Mouse (Mus musculus): ENCODE results near the gene BC030867. TPM values are rescaled to one million over a fixed set of nuclear protein-coding genes. Genes with fewer than 3 reads are reported as not detected.

Gene BC030867
- polyA plus RNA-seq, 1 experiment from 2014 or later: 2.5 TPM

DNA sequence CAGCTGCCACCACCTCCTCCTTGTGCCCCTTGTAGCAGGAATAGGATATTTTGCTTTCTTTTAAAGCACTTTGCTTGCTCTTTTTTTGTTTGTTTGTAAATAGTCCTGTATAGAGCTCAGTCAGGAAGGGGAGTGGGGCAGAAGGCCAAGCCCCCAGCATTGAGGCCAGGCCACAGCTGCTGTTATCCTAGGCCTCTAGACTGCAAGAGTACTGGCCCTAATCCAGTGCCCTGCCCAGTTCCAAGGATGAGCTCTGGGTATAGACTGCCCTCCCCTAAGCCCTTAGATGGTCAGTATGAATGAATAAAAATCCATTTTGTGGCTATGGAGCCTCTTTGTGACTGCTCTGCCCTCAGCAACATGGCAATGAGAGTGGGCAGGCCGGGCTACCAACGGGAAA is 40.2 kb downstream of the BC030867 start:
- no peak overlapping the region for H3K9ac ChIP-seq
- WGBS: 83% methylated on average over 2 of the region's 2 CpGs
- ATAC-seq (replicated peaks): no peak
- no peak overlapping the region for H3K4me2 ChIP-seq
- H3K27me3 ChIP-seq (replicated peaks): no peaks in the 10 kb centered on the region
- peaks cover 20% of the 10 kb centered on the region for H3K4me1 ChIP-seq
- peaks cover 31% of the 10 kb centered on the region for H3K36me3 ChIP-seq (replicated peaks)
- no peak overlapping the region for H3K4me3 ChIP-seq
- H3K9me3 ChIP-seq: no peaks in the 10 kb centered on the region
- H3K27ac ChIP-seq: no peak overlapping the region

DNA sequence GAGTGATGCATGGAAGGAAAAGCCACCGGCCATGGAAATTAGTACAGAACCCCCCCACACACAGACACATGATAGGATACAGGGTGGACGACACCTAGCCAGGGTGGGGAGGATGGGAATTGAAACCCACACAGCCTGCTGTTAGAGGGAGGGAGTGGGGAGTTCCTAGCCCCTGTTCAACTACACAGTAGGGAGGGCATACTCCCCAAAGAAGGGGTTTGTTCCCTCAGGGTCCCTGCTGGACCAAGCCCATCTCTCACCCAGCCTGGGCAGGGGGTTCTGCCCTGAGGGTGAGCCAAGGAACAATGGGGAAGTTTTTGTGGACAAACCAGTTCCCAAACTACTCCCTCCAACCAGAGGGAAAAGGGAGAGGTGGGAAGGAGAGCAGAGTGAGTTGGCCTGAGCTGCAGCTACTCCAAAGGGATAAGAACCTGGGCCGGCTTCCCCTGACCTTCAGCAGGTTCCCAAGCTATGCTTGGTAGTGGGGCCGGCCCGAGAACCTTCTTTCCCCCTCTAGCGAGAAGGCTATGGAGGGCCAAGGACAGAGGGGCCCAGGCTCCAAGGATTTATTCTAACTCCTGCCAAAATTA is 40.9 kb downstream of the BC030867 start:
- peaks cover 27% of the 10 kb centered on the region for H3K4me1 ChIP-seq
- H3K4me3 ChIP-seq: no peak overlapping the region
- no peak for ATAC-seq (replicated peaks)
- no peaks in the 10 kb centered on the region for H3K27me3 ChIP-seq (replicated peaks)
- 68% methylated on average over 6 of the region's 6 CpGs for WGBS
- peaks cover 31% of the 10 kb centered on the region for H3K36me3 ChIP-seq (replicated peaks)
- H3K9me3 ChIP-seq: no peaks in the 10 kb centered on the region
- H3K27ac ChIP-seq: no peak overlapping the region
- H3K9ac ChIP-seq: no peak overlapping the region
- H3K4me2 ChIP-seq: no peak overlapping the region

DNA sequence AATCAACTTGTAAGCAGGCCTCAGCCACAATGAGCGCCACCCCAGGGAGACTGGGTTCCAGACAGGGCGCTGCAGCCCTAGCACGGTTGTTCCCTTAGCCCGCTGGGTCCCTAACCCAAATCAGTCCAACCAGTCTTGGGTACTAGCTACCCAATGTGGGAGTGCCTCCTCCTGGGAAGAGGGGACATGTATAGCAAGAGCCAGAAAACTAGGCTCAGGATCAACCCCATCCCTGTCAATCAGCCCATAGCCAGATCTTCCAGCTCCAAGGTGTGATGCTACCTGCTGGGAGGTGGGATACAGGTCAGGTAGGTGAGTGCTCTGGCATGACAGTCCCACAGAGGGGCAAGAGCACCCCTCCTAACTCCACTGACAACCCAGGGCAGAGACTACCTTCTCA is 41.5 kb downstream of the BC030867 start:
- peaks cover 33% of the 10 kb centered on the region for H3K4me1 ChIP-seq
- no peak for ATAC-seq (replicated peaks)
- no peak overlapping the region for H3K27ac ChIP-seq
- WGBS: 82% methylated on average over 4 of the region's 4 CpGs
- no peak overlapping the region for H3K4me3 ChIP-seq
- no peaks in the 10 kb centered on the region for H3K9me3 ChIP-seq
- H3K4me2 ChIP-seq: no peak overlapping the region
- no peaks in the 10 kb centered on the region for H3K27me3 ChIP-seq (replicated peaks)
- peaks cover 31% of the 10 kb centered on the region for H3K36me3 ChIP-seq (replicated peaks)
- no peak overlapping the region for H3K9ac ChIP-seq

DNA sequence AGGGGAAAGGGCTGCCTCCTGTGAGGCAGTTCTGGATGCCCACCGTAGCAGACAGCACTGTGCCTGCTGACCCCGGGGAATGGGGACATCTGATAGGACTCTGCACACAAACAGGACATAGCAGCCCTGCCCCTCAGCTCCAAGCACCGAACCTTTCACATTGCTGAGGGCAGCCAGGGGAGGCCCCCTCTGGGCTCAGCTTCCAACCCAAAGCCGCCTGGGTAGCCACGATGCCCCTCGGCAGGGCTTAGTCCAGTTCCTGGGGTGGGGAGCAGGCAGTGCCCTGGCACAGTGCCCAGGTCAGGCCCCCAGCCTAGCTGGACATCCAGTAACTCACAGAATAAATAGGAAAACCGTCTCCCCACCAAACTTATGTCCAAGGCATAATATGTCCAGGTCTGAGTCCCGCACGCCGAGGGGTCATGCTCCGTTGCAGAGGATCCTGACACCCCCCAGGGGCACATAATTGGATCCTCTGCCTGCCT is 42.4 kb downstream of the BC030867 start:
- H3K27ac ChIP-seq: no peak overlapping the region
- ATAC-seq (replicated peaks): no peak
- peaks cover 31% of the 10 kb centered on the region for H3K36me3 ChIP-seq (replicated peaks)
- no peaks in the 10 kb centered on the region for H3K27me3 ChIP-seq (replicated peaks)
- 84% methylated on average over 11 of the region's 11 CpGs for WGBS
- no peak overlapping the region for H3K4me3 ChIP-seq
- H3K4me1 ChIP-seq: peaks cover 31% of the 10 kb centered on the region
- H3K9ac ChIP-seq: no peak overlapping the region
- H3K4me2 ChIP-seq: no peak overlapping the region
- no peaks in the 10 kb centered on the region for H3K9me3 ChIP-seq

DNA sequence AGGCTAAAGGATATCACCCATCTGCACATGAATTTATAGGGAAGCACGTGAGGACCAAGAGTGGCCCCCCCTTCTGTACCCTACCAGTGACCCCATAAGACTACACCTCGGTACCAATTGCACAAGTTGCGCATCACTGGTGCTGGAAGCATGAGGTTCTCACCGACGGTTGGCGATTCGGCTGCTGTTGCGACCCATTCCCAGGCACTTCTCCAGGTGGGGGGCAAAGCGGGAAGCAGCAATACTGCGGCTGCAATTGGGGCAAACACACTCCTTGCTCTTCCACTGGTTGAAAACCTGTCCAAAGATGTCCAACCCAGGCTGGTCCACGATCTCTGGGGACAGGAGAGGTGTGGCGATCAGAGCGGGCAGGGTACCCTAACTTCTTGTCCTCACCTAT is 45.3 kb downstream of the BC030867 start:
- Histone ChIP-seq H3K4me2 (peak overlapping the region; percentile 94; the same call in 1 of the 2 replicates), H3K9ac (no peak overlapping the region), H3K4me3 (no peak overlapping the region), H3K27ac (no peak overlapping the region), H3K4me1 (peaks cover 30% of the 10 kb centered on the region), H3K36me3 (replicated peaks) (peaks cover 20% of the 10 kb centered on the region), H3K27me3 (replicated peaks) (no peaks in the 10 kb centered on the region), H3K9me3 (no peaks in the 10 kb centered on the region)
- ATAC-seq (replicated peaks): no peak
- WGBS: 97% methylated on average over 13 of the region's 13 CpGs

DNA sequence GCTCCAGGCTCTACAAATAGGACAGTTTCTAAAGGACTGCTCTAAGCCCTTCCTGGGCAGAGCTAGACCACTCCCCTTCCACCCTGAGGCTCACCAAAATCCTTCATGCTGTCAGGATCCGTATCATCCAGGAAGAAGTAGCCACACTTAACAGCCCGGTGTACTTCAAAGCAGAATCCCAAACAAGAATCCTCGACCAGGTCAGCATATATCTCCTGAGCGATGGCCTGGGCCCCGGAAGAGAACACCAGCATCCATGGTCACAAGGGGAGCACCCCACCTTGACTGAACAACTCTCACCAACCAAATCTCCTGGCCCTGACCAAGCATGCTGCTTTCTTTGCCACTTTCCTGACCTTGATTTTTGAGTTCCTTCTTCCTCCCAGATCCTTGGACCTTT is 45.7 kb downstream of the BC030867 start:
- Histone ChIP-seq H3K9me3 (no peaks in the 10 kb centered on the region), H3K4me3 (peak overlapping the region; percentile 87; the same call in 1 of the 2 replicates), H3K27me3 (replicated peaks) (no peaks in the 10 kb centered on the region), H3K4me1 (peaks cover 30% of the 10 kb centered on the region), H3K9ac (peak overlapping the region; percentile 92; the same call in 1 of the 2 replicates), H3K27ac (peak overlapping the region; percentile 92), H3K4me2 (peak overlapping the region; percentile 94), H3K36me3 (replicated peaks) (peaks cover 20% of the 10 kb centered on the region)
- WGBS: 80% methylated on average over 5 of the region's 5 CpGs
- no peak for ATAC-seq (replicated peaks)

DNA sequence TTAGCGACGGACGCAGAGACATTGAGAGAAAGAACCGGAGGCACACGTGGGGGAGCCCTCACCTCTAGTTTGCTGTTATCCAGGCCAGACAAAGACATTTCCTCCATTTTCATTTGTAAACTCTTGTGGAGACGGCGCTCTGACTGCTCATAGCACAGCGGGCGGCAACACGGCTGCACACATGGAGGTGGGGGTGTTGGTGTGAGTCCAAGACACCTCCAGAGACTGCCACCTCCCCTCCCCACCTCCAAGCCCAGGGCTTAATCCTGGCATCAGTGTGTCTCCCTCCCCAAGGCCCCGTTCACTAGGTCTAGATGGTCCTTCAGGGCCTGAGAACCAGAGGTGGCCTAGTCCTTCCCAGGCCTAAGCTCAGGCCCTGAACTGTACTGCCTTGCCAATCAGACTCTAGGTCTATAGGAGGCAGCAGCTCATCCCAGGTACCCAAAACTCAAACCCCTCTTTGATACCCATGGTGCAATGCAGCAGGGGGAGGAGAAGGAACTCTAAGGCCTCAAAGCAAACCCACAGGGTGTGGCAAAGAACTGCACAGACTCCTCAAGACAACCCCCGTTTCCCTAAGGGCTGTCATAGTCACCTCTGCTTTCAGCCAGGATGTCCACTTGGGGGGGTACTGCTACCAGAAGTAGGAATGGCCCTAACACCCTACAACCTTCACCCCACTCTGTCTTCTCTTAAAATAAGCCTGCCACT is 46.4 kb downstream of the BC030867 start:
- ATAC-seq (replicated peaks): 0 out of 2 replicates have a peak, but pooled peaks have one; percentile 1
- H3K27ac ChIP-seq: peak overlapping the region; percentile 92
- peak overlapping the region; percentile 92 for H3K9ac ChIP-seq
- peak overlapping the region; percentile 94 for H3K4me2 ChIP-seq
- peaks cover 20% of the 10 kb centered on the region for H3K36me3 ChIP-seq (replicated peaks)
- H3K9me3 ChIP-seq: no peaks in the 10 kb centered on the region
- peaks cover 30% of the 10 kb centered on the region for H3K4me1 ChIP-seq
- 58% methylated on average over 12 of the region's 12 CpGs for WGBS
- H3K4me3 ChIP-seq: peak overlapping the region; percentile 87
- no peaks in the 10 kb centered on the region for H3K27me3 ChIP-seq (replicated peaks)

DNA sequence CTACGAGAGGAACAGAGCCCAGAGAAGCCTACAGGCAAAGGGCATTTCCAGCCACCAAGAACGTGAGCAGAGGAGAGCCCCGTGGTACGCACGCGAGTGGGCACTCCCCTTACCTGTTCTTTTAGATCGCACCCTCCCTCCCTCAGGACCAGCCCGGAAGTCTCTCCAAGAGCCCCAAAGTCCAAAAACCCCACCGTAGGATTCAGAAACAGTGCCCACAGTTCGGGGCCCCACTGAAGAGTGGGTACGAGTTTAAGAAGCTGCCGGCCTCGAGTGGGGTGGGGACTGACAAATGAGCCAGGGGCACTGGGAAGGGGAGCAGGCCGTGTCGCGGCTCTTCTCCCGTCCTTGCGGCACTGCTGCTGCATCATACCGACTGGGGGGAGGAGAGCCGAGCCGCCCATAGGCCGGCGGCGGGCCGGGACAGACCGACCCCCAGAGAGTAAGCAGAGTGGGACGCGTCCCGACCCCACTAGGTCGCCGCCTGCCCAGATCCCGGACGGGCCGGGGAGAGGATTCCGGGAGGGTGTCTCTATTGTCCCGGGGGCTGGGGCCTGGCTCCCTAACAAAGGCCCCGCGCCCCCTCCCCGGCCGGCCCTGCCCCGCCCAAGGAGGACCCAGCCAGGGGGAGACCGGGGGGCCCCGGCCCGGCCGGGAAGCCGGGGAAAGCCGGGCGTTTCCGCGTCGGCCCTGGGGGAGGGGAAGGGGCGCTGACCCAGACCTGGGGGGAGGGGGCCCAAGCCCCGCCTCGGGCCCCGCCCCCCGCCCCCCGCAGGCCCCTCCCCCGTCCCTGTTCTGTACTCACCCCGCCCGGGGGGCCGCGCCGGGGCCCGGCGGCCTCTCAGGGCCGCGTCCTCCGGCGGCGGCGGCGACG is 47.2 kb downstream of the BC030867 start:
- Histone ChIP-seq H3K27ac (peak overlapping the region; percentile 92), H3K4me2 (peak overlapping the region; percentile 94), H3K4me3 (peak overlapping the region; percentile 87), H3K36me3 (replicated peaks) (peaks cover 12% of the 10 kb centered on the region), H3K9ac (peak overlapping the region; percentile 92), H3K27me3 (replicated peaks) (no peaks in the 10 kb centered on the region), H3K9me3 (no peaks in the 10 kb centered on the region), H3K4me1 (peaks cover 27% of the 10 kb centered on the region)
- ATAC-seq (replicated peaks): peak; percentile 28
- WGBS: under 1% methylated on average over 50 of the region's 73 CpGs

DNA sequence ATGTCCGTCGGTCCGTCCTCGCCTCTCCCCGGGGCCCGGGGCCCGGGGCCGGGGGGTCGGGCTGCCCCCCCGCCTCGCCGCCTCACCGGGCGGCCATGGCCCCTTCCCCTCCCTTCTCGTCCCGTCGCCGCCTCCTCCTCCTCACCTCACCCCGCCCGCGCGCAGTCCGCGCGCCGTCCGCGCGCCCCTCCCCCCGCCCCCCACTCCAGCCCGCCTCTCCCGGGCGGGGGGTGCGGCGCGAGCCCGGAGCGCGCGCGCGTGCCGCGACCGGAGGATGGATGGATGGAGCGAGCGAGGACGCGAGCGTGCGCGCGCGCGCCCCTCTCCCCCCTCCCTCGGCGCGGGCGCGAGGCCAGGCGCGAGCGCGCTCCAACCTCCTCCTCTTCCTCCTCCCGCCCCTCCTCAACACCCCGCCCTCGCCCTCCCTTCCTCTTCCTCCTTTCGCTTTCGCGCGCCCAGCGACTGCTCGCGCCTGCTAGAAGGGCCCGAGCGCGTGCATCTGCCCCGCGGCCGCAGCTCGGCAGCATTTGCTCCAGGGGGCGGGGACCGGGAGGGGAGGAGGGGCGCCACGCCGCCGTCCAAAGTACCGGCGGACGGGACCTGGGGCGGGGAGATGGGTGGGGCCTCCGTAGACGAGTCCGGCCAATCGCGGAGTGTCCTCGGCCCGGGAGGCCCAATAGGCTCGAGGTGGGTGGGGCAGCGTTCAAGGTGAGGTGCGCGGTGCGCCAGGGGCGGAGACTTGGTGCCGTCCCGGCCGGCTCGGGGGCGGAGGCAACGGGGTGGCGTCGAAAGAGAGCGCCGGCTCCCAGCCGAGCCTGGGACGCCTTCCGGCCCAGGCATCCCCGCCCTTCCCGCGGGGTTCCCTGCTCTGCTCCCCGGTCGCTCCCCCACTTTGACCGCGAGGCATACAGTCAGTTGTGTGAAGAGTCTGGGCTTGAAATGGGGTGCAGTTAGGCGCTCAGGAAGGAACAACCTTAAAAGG is 48.1 kb downstream of the BC030867 start, which contains the start of gene Atxn7l3:
Atxn7l3 (minus strand) TSS at position 141 of the 982 bp plus-strand sequence.
- WGBS: under 1% methylated on average over 85 of the region's 125 CpGs
- Histone ChIP-seq H3K36me3 (replicated peaks) (peaks cover 9% of the 10 kb centered on the region; the same call in 1 of the 2 replicates), H3K27ac (peak within 1 kb of the TSS; percentile 92), H3K4me2 (peak within 1 kb of the TSS; percentile 94), H3K9me3 (no peaks in the 10 kb centered on the region), H3K27me3 (replicated peaks) (no peaks in the 10 kb centered on the region), H3K4me1 (peaks cover 25% of the 10 kb centered on the region), H3K4me3 (peak within 1 kb of the TSS; percentile 87), H3K9ac (peak within 1 kb of the TSS; percentile 92)
- peak; percentile 94 for ATAC-seq (replicated peaks)

DNA sequence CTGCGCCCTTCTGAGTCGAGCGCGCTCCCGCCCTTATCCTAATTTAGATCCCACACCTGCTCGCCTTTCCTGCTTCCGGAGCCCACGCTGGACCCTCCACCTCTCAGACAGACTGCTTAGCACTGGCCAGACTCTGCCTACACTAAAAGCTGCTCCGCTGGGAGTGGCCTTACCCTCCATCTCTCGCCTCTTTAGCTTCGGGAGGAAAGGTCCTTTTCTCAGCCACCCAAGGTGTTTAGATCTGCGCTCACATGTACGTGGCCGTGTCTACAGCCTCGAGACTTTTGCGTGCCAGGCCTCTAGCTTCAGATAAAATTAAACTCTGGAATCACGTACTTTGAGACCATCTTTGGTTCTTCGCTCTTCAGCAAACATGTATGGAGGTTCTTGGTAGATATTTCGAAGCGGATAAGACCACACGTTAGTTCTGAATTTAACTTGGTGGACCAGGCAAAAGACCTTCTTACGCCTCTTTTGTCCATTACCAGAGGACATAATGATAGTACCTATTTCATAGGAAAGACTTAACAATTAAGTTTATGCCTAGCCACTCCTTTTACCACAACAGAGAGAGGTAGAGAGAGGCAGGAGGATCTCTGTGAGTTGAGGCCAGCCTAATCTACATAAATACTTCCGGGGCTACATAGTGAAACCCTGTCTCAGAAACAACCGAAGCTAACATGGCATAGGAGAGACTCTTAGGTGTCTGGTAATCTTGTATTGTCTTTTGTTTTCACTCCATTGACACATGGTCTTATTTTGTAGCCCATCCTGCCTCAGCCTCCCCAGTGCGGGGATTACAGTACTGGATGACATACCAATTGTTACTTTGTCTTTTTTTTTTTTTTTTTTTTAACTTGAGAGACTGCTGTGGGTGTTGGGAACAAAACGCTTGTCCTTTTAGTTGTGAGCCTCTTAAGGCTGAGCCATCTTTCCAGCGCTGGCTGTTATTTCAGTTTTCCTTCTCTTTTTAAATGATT is 49.2 kb downstream of the BC030867 start:
- Histone ChIP-seq H3K27me3 (replicated peaks) (no peaks in the 10 kb centered on the region), H3K36me3 (replicated peaks) (peaks cover 2% of the 10 kb centered on the region; the same call in 1 of the 2 replicates), H3K27ac (peak overlapping the region; percentile 92), H3K9me3 (no peaks in the 10 kb centered on the region), H3K4me2 (peak overlapping the region; percentile 94), H3K4me3 (peak overlapping the region; percentile 87), H3K9ac (peak overlapping the region; percentile 54), H3K4me1 (peaks cover 25% of the 10 kb centered on the region)
- ATAC-seq (replicated peaks): peak; percentile 50
- WGBS: 26% methylated on average over 27 of the region's 27 CpGs

Data from midbrain, embryonic 15.5 days (tissue).